Mouse (Mus musculus) lung, postnatal 10 days (tissue): ENCODE results near the gene Pepd.

Experiments used
- DNase-seq: peaks from one replicate; pipeline ENCODE4 v3.0.0; 2021

The Pepd gene

DNA sequence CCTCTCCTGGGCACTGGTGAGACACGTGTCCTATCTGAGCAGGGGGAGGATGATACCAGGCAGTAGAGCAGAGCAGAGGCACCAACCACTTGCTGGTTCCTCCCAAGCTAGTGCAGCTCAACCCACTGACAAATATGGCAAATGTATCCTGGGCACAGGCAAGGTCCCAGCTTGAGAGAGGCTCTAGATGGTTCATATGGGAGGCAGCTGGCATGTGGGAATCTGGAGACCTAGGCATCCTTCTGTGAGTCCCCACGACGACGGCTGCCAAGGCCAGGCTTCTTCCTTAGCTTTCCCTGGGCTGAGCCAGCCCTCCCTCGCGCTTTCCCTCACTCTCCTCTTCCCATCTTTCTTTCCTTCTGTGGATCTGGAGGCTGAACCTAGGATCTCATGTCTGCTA is 118.4 kb downstream of the Pepd start:
- no peak for DNase-seq

DNA sequence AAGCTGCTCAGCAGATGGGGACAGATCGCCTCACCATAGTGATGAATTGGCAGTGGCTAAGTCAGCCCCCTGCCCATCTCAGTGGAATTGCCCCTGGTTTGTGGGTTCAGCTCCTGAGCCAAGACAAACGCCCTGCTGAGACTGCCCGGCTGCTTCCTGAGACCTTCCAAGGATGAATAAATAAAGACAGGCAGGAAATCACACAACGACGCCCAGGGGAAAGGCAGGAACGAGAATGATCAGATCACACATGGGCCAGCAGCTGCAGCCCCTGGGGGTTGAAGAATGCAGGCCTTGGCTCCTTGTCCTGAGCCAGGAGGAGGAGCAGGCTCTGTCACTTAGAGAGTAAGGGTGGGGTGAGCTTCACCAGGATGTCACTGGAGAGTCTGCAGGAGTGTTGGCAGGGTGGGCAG is 123.0 kb downstream of the Pepd start:
- peak; percentile 74 for DNase-seq

DNA sequence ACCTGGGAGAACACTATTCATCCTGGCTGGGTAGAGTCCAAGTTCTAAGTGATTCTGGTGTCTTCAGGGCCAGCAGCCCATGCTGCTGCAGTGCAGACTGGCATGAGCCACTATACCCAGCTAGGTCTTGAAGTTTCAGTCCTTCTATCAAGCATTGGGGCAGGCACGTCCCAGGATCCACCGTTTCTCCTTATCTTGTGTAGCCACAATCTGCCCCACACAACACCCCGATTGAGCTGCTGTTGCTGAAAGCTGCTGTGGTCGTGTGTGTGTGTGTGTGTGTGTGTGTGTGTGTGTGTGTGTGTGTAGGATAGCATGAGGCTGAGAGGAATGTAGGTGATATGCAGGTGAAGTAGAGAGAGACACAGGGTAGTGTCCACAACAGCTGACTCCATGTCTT is 123.4 kb downstream of the Pepd start:
- DNase-seq, result no peak

DNA sequence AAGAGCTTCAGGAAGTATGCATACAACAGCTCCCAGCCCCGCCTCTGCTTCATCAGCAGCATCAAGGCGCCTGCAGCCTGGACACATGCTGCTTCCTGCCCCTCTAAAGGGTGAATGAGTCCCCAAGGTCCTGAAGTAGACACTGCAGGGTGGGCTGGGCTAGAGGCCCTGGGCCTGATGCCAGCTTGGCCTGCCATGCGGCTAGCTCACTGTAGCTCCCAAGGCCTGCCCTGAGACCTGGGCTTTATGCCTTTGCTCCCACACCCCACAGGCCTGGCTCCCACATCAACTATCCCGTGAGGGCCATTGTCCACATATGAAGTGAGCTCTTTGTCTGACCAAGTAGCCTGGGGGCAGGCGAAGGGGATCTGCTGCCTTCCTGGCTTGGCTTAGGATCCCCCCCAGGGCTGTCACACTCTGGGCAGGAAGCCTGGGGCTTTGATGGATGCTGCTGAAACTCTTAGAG is 124.1 kb downstream of the Pepd start:
- DNase-seq, result peak; percentile 75

DNA sequence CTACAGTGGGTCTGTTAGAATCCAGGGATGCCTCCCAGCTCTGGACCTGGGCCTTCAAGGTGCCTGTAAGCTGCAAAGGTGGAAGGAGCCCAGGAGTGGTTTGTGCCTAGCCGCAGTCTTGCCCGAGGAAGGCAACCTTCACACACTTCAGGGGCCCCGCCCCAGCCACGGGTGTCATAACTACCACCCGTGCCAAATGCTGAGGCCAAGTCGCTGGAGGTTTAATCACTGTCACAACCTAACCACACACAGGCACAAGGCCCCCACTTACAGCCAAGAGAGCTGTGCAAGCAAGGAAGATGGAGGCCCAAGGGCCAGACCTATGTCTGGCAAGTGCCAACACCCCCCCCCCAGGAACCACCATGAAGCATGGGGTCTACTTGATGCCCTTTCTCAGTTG is 125.2 kb downstream of the Pepd start:
- DNase-seq, result peak; percentile 40

DNA sequence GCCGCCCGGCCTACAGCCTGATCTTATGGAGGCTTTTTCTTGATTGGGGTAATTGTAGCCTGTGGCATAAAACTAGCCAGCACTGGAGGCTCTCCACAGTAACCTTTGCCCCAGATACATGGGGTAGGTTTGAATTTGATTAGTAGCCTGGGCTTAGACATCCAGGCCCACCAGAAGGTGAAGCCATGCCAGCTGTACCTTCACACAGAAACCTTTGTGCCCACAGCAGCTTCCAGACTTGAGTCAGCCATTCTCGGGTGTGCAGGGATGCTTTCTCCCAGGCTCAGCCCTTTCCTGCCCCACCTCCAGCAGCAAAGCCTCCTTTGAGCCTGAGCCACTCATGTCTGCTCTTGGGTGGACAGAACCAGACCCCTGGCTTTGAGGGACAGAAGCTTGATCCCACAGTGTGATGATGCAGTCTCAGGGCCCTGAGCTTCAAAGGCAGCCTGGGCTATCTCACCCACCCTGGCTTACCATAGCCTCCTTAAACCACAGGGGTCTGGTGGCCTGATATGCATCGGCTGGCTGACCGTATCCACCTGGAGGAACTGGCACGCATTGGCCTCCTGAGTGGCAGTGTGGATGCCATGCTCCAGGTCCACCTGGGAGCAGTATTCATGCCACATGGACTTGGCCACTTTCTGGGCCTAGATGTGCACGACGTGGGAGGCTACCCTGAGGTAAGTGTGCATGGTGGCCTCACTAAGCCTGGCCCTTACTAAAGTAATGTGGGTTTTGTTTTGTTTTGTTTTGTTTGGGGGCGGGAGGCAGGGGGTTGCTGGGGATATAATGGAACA is 128.2 kb downstream of the Pepd start:
- DNase-seq, result no peak

DNA sequence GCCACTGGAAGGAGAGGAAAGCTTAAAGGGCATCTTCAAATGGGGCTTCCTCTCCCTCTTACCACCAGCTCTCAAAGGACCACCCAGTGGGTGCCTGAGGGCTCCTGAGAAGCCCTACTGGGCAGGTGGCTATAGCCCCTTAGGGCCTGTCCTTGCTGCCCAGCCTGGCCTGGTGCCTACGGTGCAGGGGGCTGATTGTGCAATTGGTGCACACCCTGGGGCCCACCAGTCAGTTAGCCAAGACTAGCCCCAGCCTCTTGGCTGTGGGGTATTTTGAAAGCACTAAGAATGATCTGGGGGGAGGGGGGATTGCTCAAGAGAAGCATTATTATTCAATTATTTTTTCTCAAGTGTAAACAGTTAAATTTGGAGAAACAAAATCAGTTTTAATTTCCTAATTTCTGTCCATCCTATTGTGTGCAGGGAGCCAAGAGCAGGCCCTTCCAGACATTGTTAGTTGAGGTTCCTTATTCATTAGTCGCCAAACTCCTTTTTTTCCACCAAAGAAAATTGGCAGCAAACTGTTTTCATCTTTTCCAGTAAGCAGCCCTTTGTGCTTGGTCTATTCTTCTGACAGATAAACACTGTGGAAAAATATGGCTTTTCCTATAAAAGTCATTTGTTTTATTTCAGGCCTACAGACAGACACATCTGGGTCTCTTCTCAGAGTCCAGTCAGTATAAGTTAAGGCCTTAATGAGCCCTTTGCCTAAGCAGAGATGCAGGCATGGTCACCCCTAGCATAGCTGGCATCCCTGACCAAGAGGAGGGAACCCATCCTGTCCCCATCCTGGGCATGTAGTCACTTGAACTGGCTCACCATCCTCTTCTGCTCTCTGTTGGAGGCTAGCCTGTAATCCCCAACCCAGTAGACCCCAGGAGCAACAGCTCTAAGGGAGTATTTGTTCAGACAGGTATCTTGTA is 129.4 kb downstream of the Pepd start:
- peak; percentile 61 for DNase-seq

DNA sequence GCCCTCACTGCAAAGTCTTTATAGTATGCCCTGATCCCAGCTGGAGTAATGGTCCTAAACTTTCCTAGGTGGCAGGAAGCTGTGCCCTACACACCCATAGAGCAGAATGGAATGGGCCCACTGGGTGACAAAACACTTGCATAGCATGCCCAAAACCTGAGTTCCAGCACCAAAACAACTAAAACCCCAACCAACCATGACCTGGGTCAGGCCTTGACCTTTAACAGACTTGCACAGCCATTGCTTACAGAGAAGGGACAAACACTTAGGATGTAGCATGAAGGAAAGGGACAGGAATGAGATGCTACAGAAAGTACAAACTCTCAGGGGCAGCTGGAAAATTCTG is 130.0 kb downstream of the Pepd start:
- no peak for DNase-seq

DNA sequence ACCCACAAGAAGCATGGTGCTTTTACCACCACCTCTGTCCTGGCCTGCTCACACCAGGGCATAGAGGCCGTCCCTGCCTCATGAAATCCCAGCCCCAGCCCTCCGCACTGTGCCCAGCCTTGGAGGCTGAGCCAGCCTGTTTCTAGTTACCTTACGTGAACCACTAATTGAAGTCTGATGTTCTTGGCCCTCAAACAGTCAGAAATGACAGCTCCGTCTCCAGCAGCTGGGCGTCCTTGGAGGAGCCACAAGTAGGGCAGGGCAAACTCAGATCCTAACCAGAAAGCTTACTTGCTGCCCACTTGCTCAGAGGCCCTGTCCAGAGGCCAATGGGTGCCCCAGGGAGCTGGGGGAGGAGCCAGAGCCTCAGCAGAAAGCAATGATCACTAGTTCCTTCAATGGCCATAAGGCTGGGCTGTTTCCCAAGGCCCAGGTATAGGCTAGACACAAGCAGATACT is 130.6 kb downstream of the Pepd start:
- peak; percentile 63 for DNase-seq

DNA sequence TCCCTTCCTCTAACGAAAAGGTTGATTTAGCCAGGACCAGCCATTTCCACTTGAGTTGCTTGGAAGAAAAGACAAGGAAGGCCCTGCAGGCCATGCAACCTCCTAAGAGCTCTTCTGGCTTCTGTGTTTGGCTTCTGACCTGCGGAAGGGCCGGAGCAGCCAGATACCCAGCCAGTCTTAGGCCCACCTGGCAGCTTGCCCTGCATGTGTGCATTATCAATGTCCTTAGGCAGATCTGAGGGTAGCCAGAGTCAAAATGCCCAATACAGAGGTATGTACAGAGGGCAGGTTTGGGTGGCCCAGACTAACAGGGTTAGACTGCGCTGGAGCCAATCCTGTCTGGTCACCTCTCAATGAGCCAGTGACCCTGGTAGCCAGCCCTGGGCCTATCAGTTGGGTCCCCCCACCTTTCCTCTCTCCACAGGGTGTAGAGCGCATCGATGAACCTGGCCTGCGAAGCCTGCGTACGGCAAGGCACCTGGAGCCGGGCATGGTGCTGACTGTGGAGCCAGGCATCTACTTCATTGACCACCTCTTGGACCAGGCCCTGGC is 131.2 kb downstream of the Pepd start:
- DNase-seq, result no peak

DNA sequence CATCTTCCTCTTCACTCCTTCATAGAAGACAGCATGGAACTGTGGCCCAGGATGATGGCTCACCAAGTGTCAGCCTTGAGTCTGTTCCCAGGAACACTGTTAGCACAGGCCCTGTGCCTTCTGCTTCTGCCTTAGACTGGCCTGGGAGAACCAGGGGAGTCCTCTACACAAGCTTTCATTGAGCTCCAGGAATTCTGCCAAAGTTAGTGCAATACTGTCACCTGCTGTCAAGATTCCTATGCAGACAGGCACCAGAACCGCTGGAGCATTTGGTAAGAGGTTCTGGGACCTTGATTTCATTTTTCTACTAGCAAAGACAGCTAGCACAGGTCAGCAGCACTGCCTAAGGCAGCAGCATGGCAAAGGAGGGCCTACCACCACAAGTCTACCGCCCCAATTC is 132.5 kb downstream of the Pepd start:
- DNase-seq, result no peak

DNA sequence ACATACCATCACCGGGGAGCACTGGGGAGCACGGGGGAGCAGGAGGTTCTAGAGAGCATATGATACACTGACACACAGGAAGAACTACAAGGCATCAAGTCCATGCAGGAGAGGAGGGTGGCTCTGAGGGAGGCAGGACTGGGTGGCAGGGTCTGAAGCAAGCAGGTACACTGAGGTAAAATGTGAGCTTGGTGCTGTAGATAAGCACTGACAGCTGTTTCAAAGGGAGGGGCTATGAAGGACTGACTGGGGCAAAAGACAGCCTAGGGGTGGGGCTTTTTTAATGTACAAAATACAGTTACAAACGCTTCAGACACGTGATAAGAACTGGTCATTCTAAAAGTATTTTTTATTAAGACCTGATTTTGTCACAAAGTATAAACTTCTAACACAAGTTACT is 133.9 kb downstream of the Pepd start:
- DNase-seq, result no peak

DNA sequence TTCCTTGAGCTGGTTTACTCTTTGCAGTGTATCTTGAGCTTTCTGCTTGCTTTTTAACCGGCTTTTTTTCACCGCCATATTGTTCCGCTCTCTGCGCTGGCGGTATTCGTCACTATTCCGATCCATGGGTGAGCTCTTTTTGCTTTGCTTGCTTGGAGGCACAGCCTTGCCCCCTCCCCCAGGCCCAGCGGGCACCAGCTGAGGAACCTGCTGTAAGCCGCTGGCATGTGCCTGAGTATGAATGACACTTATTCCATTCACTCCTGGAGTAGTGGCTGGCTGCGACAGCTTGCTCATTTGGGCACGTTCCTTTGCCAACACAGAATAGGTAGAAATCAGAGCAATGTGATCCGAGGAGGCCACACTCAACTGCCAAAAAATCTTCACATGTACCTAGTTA is 138.4 kb downstream of the Pepd start:
- no peak for DNase-seq

DNA sequence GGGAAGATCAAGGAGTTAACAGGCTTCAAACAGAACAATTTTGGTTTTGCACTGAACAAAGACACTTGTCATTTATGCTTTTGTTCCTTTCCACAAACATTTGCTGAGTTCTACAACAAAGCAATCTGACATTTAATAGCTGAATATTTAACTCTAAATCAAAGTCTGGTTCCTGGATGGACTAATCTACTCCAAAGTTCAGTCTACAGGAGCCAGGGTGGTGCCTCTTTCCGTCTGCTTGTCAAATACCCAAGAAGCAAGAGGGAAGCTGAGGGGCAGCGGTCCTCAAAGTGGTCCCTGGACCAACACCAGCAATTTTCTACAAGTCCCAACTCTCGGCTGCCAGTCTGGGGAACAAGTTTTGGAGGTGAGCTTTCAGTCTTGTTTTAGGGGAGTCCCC is 141.0 kb downstream of the Pepd start:
- no peak for DNase-seq

DNA sequence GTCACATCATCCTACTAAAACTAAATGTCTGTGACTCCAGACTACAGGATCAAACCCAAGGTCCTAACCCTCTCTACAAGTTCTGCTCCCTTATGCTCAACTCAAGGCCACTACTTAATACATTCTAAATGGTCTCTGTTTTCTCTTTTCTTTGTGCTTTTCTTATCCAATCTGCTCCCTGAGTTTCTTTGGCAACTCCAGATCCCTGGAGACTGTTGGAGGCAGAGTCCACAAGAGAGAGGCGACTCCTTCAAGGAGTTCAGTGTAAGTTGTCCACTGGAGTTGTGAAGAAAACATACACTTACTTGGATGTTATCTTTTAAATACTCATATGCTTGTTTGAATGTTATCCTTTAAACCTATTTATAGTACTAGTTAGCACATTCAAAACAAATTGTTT is 142.1 kb downstream of the Pepd start:
- DNase-seq, result no peak

DNA sequence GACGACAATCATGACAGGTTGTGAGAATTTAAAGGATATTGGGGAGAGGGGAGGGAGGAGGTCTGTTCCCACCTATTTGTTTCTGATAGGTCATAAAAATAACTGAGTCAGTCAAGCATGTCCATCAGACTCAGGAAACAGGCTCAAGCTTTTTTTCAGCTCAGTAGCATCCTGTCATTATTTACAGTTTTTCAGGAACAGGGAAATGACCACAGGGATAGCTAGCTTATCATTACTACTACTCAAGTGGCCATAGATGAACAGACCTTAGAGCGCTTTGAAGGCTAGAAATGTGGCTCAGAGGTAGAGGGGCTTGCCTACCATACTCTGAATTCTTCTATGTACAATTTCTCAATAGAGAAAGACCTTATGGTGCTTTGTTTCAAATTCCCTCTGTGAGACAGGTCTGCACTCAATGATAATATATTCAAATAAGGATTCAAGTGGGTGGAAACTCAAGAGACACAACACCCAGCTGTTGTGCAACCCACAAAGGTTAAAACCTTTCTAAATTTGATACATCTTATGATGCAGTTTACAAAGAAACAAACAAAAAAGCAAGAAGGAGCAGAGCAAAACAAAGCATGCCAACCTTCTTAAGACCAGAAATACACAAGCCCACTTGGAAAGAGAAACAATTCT is 142.9 kb downstream of the Pepd start:
- DNase-seq, result no peak

DNA sequence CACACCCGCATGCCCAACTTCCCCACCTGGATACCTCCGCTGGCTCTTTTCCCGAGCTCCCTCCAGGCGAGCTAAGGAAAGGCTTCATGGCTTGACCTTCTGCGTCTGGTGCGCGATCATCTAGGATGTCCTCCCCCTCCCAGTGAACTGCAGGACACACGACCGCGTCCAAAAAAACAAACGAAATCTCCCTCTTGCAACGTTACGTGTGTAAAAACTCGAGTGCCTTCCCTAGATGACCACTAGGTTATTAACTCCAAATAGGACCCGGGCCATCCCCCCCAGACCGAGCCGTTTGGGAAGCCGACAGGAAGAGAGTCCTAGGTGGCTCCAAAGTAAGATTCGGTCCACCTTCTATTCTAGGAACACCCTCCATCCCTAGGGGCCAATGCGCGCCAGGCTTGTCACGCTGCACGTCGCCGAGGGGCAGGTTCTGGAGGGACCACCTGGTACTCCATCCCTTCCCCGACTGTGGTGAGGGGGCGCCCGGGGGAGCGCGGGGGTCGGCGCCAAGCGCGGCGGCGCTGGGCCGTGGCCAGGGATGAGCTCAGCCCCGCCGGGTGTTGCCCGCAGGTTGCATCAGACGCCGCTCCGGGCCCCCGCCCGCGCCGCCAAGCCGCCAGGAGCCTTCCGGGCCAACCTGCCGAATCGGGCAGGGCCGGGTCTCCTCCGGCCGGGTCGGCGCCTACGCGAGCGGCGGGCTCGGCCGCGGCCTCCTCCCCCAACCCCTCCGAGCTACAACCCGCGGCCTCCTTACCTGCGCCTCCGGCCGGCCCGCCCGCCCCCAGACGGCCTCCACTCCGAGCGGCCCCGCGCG is 143.6 kb downstream of the Pepd start:
- DNase-seq, result peak; percentile 69

DNA sequence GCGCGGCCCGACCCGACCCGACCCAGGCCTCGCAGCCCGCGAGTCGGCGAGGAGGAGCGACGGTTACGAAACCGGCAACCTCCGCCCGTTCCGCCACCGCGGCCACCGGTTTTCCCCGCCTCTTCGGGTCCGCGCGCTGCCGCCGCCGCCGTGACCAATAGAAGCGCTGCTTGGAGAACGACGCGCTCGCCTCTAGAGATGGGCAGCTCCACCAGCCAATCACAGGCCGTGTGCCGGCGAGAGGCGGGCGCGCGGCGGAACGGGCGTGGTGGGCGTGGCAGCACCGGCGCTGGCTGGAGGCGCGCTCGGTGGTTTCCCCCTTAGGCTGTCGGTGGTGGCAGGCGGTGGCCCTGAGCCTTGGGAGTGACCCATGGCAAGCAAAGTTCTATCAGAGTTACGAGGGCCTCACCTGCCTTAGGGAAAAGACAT is 144.3 kb downstream of the Pepd start, which contains the start of gene Cebpg:
Gene Cebpg (minus strand): TSS at position 138 of the 429 bp plus-strand sequence.
- DNase-seq, result peak; percentile 96

DNA sequence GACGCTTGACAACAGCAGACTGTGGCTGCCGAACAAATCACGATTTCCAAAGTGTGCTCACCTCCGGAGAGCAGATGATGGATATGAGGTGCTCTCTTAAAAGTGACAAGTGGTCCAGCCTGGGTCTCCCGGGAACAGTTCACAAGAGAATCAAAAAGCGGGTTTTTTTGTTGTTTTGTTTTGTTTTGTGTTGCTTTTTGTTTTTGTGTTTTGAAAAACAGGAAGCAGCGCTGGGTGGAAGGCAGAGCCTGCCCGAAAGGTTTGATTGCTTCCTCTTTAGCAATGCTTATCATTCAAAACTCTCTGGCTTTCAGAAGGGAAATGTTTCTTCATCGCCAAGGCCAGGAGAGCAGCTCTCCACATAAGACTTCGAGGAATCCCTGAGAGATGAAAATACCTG is 144.8 kb downstream of the Pepd start:
- no peak for DNase-seq

DNA sequence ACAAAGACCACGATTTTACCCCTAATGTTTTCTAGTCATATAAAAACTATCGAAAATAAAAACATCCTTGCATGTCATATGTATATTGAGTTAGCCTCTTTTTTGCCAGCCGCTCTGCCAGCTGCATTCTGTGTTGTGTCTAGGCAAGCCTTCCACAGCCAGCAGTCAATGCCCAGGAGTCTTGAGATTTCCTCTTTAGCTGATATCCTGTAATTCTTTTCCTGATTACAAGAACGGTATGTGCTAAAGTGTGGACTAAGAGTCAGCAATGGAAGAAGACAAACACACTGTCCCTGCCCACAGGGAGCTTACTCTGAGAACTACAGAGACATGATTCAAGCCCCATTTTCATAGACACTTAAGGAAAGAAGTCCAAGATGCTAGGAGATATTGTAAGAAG is 145.4 kb downstream of the Pepd start:
- DNase-seq, result no peak

DNA sequence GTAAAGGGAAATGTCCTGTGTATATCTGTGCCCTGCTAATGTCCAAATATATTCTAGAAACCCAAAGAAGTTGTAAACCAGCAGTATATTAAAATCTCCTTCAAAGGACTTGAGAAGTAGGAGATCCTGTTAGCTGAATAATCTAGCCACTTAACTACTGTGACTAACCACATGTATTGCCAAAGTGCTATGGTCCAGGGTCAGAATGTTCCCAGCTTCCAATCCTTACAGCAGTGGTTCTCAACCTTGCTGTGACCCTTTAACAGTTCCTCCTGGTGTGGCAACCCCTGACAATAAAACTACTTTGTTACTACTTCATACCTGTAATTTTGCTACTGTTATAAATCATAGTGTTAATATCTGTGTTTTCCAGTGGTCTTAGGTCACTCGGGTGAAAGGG is 146.2 kb downstream of the Pepd start:
- DNase-seq, result no peak

DNA sequence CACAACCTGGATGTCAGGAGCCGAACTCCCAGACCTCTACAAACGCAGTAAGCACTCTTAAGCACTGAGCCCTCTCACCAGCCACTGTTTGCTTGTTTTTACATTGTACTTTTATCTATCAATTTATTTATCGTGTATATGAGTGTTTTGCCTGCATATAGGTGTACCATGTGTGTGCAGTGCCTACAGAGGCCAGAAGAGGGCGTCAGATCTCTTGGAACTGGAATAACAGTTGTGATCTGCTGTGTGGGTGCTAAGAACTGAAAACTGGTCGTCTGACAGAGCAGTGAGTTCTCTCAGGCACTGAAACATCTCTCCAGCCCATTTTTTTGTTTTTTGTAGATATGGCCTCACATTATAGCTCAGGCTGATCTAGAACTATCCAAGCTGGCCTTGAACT is 147.3 kb downstream of the Pepd start:
- no peak for DNase-seq
